Mouse (Mus musculus): ENCODE data around the gene Gdf9. TPM values are rescaled to one million over a fixed set of nuclear protein-coding genes. Genes with fewer than 3 reads are reported as not detected.
A peak's percentile ranks its signal among the peaks of the same experiment; 100 is the strongest.
"Not testable (repeated sequence)": the region's sequence is repeated elsewhere in the genome, so short reads cannot be mapped to it uniquely, and the experiment has no call there.

Gdf9 gene
- total RNA-seq (2021) = under 1 TPM; 0.73 to 0.79 TPM
- long read RNA-seq, experiment 1 = 0 reads
- long read RNA-seq, experiment 2 = 0 reads

DNA sequence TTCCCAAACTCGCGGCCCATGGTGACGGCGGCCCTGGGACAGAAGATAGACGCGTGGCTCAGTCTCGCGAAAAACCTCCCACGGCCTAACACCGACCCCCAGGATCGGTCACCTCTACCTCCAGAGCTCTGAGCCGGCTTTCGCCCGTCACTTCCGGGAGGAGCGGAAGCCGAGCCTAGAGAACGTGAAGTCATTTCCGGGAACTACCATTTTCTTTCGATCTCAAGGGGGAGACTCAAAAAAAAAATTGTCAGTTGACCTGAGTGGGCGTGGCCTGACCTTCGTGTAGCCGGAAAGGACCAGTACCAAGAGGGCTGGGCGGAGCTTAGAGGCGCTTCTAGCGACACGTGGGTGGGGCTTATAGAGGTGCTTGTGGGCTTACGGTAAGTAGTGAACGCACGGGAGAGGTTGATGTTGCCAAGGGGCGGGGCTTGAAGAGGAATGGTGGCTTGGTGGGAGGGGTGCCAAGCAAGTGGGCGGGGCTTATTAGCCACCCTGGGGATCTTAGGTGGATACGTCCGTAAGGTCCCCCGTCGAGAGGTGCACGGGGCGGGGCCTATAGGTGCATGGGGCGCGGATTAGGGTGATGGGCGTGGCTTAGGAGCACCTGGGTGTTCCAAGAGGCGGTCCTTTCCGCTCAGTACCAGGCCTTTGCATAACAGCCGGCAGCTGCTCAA, at the start of gene Gdf9, which contains the start of gene Uqcrq:
TSS of gene Gdf9 (plus strand) at position 354 of the 677 bp plus-strand sequence.
TSS of gene Uqcrq (minus strand) at position 162 of the 677 bp plus-strand sequence.
- peak; percentile 98 to 99 for DNase-seq (ENCODE audit: low spot score in 2 of 2)

DNA sequence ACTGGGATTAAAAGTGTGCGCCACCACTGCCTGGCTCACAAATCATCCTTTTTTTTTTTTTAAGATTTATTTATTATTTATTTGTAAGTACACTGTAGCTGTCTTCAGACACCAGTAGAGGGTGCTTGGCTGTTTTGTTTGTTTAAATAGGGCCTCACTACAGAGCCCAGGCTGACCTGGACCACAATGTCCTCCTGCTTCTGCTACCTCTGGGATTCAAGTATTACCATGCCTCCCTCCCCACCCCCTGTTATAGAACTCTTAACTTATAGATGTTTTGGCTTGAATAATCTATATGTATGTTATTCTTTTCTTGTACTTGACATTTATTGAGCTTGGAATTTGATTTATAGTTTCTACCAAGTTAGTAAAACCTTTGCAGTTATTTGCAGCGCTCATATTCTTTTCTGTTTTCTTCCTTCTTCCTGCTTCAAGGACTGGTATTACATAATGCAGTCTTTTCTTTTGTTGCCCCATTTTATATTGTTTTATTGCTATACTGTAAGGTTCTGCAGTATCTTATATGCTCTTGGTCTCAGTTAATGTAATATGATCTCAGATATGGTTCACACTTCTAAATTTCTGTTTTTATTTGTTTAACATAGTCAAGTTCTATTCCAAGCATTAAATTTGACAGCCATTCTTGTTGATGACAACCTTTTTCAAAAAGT, 46.9 kb upstream of the Gdf9 start:
- no peak for DNase-seq (ENCODE audit: low spot score in 2 of 2)

DNA sequence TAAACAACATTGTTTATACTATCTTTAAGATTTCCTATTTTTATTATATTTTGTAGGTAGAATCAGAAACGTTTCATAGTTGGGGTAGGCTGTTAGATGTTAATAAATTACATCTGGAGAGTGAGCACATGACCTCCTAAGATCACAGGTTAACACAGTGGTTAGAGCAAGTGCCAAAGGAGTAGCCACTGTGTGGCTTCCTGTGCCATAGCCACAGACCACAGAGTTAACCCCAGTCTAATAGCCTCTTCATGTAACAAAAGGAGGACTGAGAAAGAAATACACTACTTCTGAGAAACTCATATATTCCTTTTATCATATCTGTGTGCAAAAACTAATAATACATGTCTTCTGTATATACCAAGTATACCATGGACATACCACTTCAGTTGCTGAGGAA, 37.0 kb upstream of the Gdf9 start:
- no peak for DNase-seq (ENCODE audit: low spot score in 2 of 2)

DNA sequence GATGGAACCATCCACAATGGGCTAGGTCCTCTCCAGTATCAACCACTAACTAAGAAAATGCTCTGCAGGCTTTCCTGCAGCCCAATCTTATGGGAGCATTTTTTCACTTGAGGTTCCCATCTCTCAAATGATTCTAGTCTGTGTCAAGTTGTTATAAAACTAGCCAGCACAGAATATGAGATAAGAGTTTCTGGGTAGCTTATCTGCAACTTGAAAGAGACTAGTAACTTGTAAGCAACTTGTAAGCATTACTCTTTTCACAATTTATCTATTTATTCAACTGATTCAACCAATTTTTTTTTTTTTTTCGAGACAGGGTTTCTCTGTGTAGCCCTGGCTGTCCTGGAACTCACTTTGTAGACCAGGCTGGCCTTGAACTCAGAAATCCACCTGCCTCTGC, 27.2 kb upstream of the Gdf9 start:
- DNase-seq (ENCODE audit: low spot score in 2 of 2) = no peak

- DNase-seq (ENCODE audit: low spot score in 2 of 2) = no peak
These were observed 19.1 kb upstream of the Gdf9 start for GRCm38 (mm10) chr11:53411738-53412137.

DNA sequence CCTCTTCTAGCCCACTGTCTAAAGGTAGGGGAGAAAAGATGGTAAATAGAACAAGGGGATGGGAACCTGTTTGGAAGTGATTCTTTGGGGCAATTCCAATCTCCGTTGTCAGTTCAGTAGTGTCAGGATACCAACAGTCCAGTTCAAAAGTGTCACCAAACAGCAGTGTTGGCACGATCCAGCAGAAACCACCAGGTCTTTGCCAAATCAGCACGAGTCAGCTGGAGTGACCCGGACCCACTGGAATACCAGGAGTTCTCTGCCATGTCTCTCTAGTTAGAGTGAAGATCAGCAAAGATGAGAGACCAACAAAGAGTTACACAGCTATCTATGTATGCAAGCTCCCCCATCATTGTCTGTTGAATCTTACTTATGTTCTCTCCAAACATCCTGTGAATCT, 17.0 kb upstream of the Gdf9 start:
- no peak for DNase-seq (ENCODE audit: low spot score in 2 of 2)

GRCm38 (mm10) chr11:53418048-53418447, 12.8 kb upstream of the Gdf9 start:
- no peak for DNase-seq (ENCODE audit: low spot score in 2 of 2)

GRCm38 (mm10) chr11:53423036-53423435, 7.8 kb upstream of the Gdf9 start, which contains the start of gene Leap2:
Gene Leap2 (minus strand): TSS chr11:53423170.
- no peak for DNase-seq (ENCODE audit: low spot score in 2 of 2)

GRCm38 (mm10) chr11:53424826-53425225, 6.0 kb upstream of the Gdf9 start:
- DNase-seq (ENCODE audit: low spot score in 2 of 2) = no peak

DNA sequence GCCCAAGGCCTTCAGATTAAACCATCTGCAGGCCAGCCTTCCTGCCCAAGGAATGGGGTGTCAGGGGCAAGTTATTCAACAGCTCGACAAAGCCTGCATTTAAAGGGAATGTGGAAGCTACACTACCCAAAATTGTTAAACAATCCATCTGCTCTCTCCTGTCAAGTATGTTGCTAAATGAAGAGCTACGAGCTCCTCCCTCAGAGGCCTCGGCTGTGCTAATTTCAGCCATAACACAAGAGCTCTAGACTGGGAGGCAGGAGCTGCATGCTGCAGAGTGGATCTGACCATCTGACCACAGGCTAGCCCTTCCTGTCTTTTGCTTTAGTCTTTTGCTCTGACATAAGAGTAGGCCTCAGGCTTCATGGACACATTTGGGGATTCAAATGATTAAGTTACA, 5.6 kb upstream of the Gdf9 start:
- no peak for DNase-seq (ENCODE audit: low spot score in 2 of 2)

DNA sequence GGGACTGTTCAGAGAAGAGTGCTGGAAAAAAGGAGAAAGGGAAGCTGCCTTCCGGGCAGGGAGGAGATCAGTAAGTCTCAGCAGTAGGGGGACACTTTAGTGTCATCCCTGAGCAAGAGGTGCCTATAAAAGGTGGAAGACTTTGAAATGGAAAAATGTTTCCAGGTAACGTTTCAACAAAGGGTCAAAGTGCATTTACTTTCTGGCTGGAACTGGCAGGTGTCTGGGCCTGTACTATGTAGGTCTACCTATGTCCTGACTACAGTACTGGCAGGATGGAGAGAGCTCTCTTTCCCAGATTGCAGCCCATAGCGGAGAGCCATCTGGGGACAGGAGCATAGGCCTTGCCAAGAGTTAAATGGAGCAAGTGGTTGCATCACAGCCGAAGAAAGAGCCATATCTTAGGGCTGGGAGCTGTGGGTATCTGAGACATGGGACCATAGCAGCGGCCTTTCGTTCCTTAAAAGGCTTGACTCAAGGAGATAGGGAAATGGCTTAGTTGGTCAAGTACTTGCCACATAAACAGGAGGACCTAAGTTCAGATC, 5.0 kb upstream of the Gdf9 start:
- DNase-seq (ENCODE audit: low spot score in 2 of 2) = no peak

DNA sequence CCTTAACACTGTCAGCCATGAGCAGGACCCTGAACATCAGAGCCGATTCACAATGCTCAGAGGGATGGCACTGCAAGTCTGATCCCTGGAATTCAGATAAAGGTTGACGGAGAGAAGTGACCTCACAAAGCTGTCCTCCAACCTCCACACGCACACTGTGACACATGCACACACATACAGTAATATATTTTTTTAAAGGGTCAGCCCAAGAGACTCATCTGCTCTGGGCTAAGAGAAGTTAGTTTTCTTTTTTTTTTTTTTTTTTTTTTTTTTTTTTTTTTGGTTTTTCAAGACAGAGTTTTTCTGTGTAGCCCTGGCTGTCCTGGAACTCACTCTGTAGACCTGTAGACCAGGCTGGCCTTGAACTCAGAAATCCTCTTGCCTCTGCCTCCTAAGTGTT, 3.9 kb upstream of the Gdf9 start:
- DNase-seq (ENCODE audit: low spot score in 2 of 2) = not testable (repeated sequence)

DNA sequence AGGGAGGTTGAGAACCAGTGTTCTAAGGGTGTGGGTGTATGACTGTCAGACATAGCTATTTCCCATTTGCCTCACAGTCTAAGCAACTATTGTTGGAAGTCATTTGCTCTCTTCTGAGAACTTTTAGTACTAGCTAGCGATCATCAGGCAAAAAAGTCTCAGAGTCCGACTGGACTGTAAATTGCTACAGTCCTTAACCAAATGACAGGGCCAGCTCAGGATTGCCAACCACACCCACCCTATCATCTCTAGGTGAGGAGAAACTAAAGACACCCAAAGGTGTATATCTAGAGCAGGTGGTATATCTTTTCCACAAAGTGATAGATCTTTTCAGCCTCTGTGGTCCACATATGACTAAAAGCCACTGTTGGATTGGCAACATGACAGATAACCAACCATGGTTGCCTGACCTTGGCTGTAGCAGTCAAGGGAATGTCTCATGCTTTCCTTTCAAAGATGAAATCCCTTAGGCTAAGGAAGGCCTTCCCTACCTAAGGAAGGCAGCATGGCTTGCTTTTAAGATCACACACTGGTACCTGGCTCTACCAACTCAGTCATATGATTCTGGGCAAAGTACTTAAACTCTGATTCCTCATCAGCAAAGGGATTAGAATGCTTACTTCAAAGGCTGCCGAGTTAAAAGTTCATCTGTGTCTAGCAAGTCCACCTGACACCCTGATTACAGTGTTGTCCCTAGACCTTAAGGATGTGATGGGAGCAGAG, 2.7 kb upstream of the Gdf9 start:
- DNase-seq (ENCODE audit: low spot score in 2 of 2) = no peak

GRCm38 (mm10) chr11:53428716-53429057, 2.1 kb upstream of the Gdf9 start:
- no peak for DNase-seq (ENCODE audit: low spot score in 2 of 2)

DNA sequence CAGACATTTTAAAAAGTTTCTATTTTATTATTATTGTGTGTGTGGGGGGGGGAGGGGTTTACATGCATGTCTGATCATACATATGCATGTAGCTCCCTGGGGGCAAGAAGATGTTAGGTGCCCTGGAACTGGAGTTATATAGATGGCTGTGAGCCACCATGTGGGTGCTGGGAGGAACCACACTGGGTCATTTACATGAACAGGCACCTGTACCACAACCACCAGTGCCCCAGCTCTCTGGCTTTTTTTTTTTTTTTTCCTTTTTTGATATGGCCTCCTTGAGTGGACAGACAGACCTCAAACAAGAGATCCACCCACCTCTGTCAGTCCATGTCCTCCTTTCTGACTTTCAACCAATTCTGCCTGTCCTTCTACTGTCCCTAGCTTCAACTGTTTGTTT, 1.6 kb upstream of the Gdf9 start:
- no peak for DNase-seq (ENCODE audit: low spot score in 2 of 2)

GRCm38 (mm10) chr11:53430300-53430669, 538 bp upstream of the Gdf9 start:
- no peak for DNase-seq (ENCODE audit: low spot score in 2 of 2)

- no peak for DNase-seq (ENCODE audit: low spot score in 2 of 2)
These were observed 679 bp downstream of the Gdf9 start for GRCm38 (mm10) chr11:53431347-53432056.

DNA sequence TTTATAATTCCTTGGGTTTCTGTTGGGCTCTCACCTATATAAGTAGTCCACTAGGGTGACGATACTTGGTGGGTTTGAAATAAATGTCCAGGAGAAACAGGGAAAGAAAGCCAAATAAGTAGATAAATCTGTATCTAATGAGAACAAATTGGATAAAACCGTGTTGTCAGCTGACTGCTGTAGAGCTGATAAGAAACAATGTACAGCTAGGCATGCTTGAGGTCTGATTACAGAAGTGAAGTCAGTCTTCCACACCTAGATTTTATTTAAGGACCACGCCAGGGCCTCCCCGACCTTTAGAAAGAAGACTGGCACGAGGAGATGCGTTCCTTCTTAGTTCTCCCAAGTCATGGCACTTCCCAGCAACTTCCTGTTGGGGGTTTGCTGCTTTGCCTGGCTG, 2.2 kb downstream of the Gdf9 start:
- DNase-seq (ENCODE audit: low spot score in 2 of 2) = no peak

- no peak for DNase-seq (ENCODE audit: low spot score in 2 of 2)
These were observed 4.7 kb downstream of the Gdf9 start for GRCm38 (mm10) chr11:53435504-53435903.

GRCm38 (mm10) chr11:53436338-53436737, 5.5 kb downstream of the Gdf9 start:
- no peak for DNase-seq (ENCODE audit: low spot score in 2 of 2)

- DNase-seq (ENCODE audit: low spot score in 2 of 2) = no peak
These were observed 11.1 kb downstream of the Gdf9 start for GRCm38 (mm10) chr11:53441921-53442320.
